Mouse (Mus musculus) testis, adult 2 months (tissue): ENCODE measurements at regions not wholly inside any gene's neighbourhood (a gene's known extent, or its start where the extent isn't known, plus 50 kb on each side); places are given as distances from the start of the nearest gene placed in this dataset.

Experiments used
- CTCF ChIP-seq: fragments of 200-500 bp; IDR thresholded peaks from 2 replicates; pipeline ENCODE4 v1.5.1; 2012; ENCODE audit warnings: low read depth, mild to moderate bottlenecking, inconsistent platforms, low read length, moderate library complexity; ENCODE audit not compliant: control insufficient read depth, insufficient read depth, insufficient replicate concordance
- POLR2A ChIP-seq: fragments of 200-500 bp; IDR thresholded peaks from 2 replicates; pipeline ENCODE4 v1.6.1; 2012; ENCODE audit warnings: low read depth, mild to moderate bottlenecking, inconsistent platforms, low read length, moderate library complexity; ENCODE audit not compliant: control insufficient read depth

DNA sequence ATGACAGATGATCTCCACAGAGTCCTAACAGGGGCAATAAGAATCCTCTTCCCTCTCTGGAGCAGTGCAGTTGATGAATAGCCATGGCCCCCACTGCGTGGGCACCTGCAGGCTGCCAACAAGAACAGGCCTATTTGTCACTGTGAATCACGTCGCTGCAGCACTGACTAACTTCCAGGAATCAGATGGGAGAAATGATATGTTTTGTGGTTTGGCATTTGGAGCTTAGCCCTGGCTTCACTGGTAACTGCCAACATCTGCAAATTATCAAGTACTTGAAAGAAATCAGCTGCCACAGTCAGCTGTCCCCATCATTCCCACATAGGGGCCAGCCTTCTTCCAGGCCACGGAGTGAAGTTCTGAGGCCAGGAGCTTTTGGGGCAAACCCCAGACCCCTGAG is 142.8 kb downstream of the Ets2 start:
- TF ChIP-seq CTCF (no peak), POLR2A (no peak)
